Mouse (Mus musculus) mouse embryonic stem cell (cell line): Measurements from ENCODE around the gene Tex22.

Source experiments
- in situ Hi-C, 2 experiments: fragments of 300-500 bp; cut with MboI; formaldehyde crosslinking; loops; 1 replicate in 1 of 2; 3 replicates in 1 of 2; pipeline ENCODE4 v1.14.3; 2019 to 2020; ENCODE audit warnings: low sequenced_read_pairs in 2 of 2, low pct_unique_long_range_greater_than_20kb in 1 of 2, mixed read lengths in 1 of 2; ENCODE audit not compliant: unreplicated experiment in 1 of 2

Tex22 gene

DNA sequence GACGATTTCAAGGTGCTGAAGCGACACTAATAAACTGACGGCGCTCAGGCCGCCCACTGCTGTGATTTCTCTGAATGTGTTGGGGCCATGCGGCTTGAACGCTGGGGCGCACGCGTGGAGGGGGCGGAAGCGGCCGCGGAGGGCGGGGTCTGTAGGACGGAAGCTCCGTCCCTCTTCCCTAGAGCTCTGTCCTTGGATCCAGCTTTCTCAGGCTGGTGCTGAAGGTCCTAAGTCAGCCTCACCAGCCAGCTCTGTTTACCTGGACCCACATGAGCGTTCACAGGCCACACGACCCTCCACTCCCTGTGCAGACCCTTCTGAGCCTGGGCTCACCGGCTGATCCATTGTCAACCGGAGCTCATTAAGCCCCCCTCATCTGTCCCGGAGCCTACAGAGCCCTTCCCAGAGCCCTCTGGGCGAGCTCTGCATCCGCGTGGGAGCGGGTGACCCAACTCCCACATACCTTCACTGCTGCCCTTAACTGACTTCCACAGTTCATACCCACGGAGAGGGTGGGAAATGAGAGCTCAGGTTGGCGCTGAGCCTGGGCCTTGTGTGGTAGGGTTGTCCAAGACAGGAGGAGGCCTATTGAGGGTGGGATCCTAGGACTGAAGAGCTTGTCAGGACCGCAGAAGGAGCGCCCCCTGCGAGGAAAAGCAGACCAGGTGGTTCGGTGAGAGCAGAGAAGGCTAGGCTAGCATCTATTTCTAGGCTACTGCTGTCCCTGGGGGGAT, at the start of gene Tex22:
Gene Tex22 (plus strand): TSS at position 174 of the 734 bp plus-strand sequence.
- in situ Hi-C loops = no loop called here

DNA sequence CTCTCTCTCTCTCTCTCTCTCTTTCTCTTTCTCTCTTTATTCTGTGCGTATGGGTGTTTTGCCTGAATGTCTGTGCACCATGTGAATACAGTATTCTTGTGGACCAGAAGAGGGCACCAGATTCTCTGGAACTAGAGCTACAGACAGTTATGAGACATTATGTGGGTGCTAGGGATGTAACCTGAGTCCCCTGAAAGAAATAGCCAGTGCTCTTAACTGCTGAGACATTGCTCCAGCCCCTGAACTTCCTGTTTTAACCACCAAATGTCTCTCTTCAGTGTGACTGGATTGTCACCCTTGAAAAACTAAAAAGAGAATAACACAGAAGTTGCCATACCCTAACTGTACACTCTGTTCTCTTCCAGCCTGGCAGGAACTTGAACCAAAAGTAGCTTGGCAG, 47.7 kb upstream of the Tex22 start:
- in situ Hi-C loops = no loop called here

DNA sequence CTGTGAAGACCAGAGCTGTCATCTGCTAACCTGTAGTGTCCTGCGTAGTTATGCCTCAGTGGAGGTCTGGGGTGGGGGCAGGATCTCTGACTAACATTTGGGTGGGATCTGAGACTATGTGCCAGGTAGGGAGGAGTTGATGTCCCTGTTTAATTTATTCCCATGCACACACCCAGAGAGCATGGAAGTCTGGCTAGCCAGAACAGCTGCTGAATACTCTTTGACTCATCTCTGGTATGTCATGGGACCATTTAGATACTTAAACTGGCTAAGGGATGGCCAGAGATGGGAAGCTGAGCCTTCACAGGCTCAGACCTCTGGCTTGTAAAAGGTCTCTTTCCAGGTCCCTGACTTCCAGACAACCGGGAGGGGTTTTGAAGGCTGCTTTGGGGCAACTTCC, 46.8 kb upstream of the Tex22 start:
- in situ Hi-C loops = no loop called here

DNA sequence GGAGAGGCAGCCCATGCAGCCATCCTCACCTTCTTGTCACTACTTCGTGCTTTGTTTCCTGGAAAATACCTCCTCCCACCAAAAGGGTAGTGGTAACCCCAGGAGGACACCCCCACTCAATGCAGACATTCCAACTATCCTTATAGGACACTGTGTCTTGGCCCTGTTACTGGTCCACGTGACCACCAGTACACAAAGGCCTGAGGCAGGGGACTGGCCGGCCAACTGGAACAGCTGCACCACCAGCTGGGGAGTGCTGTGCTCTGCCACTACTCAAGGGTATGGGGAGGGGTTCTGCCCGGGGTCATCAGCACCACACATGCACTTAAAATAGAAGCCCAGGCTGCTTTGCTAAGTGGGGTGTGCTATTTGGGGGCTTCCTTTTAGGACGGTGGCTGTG, 46.2 kb upstream of the Tex22 start:
- in situ Hi-C loops = no loop called here

DNA sequence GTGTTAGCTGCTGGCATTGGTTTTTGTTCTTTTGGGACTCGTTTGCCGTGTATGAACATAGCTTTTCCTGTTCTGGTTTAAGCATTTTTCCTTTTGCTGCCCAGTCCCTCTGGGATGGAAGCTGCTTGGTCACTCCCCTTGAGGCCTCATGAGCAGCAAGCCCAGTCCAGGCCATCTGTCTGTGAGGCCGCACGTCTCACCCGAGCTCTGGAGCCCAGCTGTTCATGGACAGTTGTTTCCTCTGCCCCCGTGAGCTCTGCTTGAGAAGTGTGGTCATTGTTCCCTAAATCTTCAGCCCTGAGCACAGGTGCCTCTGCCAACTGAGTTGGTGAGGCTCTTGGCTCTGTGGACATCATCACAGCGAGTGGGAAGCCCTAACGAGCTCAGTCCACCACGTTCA, 45.4 kb upstream of the Tex22 start:
- in situ Hi-C loops = no loop called here

DNA sequence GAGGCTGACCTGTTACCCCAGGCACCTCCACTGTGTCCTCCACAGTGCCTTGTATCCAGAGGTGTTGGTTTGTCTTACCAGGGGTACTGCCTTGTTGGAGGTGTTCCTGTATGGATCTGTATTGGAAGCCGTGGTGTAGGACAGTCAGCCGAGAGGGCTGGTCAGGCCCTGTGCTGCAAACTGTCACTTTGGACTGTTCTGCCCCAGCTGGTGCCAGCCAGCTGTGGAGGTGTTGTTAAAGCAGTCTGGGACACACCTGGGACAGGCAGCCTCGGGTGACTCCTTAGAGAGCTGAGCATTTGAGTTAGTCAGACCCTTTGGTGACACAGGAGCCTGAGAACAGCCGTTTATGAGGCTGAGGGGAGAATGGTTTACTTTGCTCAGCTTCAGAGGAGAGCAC, 44.3 kb upstream of the Tex22 start:
- in situ Hi-C loops = no loop called here

DNA sequence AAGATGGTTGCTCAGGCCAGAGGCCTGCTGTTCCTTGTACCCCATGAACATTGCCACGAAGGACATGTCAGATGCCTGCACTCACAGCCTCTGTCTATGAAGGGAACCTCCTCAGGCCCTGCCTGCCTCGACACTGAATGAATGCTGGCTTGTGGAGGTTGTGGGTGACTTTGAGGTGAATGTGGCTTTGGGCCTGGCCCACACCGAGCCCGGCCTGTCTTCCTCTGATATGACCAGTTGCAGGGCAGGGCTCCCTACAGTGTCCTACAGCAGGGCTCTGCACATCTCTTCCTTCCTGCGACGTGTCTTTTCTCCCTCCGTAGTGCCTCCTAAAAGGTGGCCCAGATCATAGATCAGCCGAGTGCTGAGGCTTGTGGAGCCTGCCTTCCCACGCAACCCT, 43.3 kb upstream of the Tex22 start:
- in situ Hi-C loops = no loop called here

DNA sequence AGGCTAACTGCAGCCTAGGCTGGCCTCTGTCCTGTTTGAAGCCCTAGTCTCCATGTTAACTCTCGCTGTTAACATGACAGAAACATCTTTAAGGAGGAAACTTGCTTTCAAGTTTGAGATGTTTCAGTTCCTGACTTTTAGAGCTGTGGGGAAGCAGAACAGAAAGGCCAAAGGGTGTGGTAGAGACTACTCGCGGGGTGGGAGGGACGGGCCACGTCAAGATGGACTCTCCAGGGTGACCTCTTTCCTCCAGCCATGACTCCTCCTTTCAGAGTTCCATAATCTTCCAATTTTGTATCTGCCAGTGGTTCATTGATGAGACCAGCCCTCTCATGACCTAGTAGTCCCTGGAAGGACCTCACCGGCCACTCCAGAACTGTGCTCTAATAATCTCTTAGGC, 42.9 kb upstream of the Tex22 start:
- in situ Hi-C loops = no loop called here

DNA sequence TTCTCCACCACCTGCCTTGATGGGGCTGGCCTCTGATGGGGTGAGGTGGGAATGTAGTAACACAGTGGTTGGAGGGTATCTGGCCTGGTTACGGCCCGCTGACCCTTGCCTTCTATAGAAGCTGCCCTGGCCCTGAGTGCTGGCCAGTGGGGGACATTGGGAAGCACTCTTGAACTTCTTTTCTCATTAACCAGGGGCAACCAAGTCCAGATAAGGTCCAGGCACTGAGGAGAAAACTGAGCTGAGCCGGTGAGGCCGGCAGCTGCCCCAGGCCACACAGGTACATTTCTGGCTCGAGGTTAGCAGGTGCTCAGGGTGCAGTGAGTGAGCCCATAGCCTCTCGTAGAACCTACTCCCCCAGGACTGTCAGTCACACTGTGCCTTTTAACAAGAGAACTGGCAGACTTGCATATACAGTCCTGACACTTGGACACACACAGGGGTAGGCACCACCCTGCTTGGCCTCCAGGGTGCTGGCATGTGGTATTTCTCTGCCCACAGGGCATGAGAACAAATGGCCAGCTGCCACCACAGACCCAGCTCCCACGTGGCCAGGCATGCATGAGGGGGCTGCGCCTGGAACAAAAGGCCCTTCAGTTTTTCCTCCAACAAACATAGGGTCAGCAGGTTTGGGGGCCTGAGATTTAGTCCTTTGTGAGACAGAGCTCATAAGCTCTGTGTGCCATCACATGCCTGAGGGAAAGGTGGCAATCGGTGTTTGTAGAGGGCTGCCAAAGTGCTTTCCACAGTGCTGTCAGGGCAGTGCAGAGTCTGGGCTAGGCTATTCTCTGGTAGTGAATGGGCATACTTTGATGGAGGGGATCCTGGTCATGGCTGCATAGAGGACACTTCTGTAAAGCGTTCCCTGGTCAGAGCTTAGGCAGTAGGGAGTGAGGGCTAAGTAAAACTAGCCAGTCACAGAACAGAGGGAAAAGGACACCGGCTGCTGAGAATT, 41.7 kb upstream of the Tex22 start:
- in situ Hi-C loops = no loop called here

DNA sequence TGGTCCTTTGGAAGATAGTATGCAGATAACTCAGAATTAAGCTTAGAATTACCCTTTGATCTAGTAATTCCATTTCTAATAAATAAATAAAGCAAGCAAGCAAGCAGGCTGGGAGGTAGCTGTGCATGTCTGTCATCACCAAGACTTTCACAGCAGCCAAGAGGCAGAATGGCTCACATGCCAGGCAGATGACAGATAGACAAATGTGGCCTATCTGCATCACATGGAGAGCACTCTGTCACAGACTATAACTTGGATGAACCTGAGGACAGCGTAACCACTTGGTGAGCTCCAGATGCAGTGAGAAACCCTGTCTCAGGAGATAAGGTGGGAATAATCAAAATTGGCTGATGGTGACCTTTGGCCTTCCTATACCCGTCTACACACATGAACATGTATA, 39.2 kb upstream of the Tex22 start:
- in situ Hi-C loops = no loop called here

DNA sequence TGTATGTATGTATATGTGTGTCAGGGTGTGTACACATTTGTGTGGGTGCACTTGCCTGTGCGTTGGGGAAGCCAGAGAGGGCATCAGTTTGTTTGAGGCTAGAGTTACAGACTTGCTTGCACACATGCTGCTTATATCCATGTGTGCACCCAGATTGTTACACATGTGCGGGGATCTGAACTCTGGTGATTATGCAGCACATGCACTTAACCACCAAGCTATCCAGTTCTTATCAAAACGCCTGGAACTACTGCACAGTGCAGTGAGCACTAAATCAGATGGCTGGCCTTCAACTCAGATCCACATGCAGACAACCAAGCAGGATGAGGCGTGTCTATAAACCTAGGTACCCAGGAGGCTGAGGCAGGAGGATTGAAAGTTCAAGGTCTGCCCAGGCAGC, 37.3 kb upstream of the Tex22 start:
- in situ Hi-C loops = no loop called here

DNA sequence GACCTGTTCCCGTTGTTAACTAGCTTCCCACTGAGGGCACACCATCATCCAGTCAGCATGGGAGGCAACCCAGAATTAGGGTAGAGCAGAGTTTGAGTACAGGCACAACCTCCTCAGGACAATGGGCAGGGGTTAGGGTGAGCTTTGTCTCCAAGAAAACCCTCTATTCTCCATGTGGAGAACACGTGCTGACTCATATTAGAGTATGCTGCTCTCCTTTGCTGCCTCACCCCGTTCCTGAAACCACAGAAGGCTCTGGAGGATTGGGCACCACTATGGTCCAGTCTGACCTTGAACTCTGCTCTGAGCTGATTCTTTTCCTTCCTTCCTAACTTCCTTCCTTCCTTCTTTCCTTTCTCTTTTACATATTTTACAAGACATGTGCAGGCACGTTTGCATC, 35.9 kb upstream of the Tex22 start:
- in situ Hi-C loops = no loop called here

DNA sequence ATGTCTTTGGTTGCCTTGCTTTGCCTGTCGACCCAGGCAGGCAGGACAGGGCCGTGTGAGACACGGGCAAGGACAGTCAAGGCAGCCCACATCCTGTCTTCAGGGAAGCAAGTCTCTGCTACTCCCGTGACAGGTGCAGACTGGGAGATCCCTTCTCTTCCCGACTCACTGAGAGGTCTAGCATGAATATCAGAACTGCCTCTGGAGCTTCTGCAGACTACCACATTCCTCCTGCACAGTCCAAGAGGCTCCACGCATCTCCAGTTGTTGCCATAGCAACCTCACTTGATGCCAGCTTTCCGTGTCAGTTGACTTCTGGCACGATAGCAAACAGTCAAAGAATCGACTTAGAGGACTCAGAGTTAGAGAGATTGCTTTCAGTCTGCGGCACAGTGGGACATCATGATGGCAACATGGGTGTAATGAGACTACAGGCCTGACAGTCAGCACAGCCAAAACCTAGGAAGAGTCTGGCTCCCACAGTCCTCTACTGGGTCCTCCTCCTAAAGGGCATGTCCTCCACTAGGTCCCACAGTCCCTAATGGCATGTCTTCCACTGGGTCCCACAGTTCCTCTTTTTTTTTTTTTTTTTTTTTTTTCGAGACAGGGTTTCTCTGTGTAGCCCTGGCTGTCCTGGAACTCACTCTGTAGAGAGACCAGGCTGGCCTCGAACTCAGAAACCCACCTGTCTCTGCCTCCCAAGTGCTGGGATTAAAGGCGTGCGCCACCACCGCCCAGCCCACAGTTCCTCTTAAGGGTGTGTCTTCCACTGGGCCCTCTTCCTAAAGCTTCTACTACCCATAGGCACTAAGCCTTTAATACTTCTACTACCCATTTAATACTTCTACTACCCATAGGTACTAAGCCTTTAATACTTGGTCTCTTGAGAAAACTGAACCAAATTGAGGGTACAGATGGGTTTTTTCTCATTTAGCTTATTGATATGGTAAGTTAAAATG, 32.5 kb upstream of the Tex22 start:
- in situ Hi-C loops = no loop called here

DNA sequence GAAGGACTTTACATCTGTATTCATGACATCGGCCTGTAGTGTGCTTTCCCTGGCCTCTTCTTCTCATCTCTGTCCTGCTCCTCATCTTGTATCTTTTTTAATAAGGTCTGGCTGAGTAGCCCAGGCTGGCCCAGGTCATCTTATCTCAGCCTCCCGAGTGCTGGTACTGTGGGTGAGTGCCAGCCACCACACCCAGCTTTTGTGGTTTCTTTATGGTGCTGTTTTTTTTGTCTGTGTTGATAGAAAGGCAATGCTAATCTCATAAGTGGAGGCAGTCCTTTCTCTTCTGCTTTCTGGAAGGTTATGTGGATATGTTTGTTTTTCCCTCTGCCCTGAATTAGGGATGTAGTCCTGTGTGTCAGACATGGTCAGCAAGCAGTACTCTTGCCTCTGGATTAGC, 31.8 kb upstream of the Tex22 start:
- in situ Hi-C loops = no loop called here

DNA sequence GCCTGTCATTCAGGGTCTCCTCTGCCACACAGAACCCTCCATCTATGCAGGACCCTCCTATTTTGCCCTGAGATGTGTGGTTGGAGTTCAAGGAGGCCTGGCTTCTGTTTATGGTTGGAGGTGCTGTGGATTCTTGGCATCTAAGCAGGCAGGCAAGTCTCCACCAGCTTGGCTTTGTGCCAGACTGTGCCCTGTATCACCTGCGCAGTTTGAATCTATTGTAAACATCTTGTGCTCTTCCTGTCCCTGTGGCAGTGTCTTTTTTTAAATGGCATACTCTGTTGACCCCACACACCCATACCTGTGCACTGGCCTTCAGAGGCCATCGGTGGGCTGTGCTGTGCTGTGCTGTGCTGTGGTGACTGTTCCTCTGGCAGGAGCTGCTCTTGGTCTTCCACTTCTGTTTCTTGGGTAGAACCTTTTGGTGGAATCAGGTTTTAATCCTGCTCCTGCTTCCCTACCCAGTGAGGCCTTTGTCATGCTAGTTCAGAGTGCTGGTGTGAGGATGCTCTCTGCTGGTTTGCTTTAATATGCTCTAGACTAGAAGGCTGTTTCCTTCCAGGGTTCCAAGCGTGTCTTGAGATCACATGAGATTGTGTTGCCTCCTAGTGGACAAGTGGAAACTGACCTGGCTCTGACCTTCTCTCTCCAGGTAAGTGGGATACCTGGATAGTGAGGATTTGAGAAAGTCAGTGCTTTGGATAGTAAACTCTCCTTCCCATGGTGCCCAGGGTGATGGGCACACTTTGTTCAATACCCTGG, 29.2 kb upstream of the Tex22 start:
- in situ Hi-C loops = no loop called here

DNA sequence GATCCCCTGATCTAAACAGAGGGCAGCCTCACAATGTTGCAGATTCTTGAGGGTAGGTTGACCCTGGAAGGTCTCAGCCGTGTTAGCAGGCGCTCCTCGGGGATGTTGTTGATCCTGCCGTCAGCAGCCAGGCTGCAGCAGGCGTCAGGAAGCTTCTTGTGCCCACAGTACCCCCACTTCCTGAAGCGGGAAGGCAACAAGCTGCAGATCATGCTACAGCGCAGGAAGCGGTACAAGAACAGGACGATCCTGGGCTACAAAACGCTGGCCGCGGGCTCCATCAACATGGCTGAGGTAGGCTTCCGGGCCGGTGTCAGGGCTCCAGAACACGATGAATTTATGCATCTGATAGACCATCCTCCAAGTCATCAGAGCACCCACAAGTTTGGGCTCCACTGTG, 27.4 kb upstream of the Tex22 start:
- in situ Hi-C loops = no loop called here

DNA sequence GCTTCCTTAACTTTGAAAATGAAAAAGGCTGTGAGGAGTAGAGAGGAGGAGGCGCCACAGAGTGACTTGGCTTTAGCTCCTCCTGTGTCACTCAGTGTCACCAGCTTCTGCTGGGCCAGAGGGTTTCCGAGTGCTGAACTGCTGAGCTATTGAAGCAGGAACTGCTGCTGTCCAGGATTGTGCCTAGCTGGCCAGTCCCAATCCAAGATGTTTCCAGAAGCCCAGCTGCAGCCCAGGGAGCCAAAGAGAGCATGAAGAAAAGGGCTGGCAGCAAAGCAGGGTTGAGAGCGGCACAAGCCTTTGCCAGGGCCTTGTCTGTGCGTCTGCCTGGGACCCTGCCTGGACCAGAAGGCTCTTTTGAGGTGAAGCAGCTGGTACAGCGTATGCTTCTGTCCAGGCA, 26.2 kb upstream of the Tex22 start:
- in situ Hi-C loops = no loop called here

DNA sequence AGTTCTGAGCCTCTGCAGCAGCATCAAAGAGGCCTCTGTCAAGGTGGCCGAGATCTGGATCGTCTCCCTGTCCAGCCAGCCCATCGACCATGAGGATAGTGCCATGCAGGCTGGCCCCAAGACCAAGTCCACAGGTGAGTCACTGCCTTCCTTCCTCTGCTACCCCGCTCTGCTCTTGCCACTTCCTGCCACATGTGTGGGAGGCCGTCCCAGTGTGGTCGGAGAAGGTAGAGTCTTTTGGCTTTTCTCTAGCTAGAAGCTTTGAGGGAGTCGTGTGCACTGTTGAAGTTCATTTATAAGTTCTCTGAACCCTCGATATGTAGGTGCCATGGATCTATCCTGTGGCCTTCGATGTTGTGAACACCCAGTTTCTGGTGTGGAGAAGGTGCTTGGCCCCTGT, 24.5 kb upstream of the Tex22 start:
- in situ Hi-C loops = no loop called here
